In the genomic region with DNA sequence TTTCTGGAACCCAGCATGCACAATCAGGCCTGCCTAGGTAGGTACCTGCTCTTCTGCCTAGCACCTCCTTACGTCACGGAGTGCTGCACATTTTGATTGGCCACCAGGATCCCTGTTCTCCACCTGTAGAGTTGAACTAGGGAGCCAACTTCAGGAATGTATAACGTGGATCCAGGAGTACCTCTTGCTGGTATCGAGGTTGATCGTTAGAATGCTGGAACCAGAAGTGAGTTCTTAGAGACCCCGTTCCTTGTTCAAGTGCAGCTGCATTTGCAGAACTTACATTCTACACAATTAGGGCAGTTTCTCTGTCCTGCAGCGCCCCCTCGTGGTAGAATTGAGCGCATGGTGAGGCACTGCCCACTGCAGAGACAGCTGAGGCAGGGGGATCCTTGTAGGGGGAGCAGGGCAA, we compare ENCODE assay signal across 9 mouse cellular contexts. TPM values are rescaled to one million over a fixed set of nuclear protein-coding genes. Genes with fewer than 3 reads are reported as not detected.
DNase-seq lines count a peak whose midpoint lies in the region; ATAC-seq and TF ChIP-seq lines count a peak whose summit lies in the region.
"Had no signal": no experiment of that assay in that cellular context is flagged by ENCODE, and none has a peak within 500 bp of the region (broad histone marks: within the 10 kb centered on the region; RNA-seq: fewer than 3 reads in every experiment).

No protein-coding gene starts in this region.

- H3K36me3 ChIP-seq in intestine, postnatal 0 days (ENCODE audit: control insufficient read depth, insufficient read depth): no peaks in the 10 kb centered on the region
- no peaks in the 10 kb centered on the region for H3K36me3 ChIP-seq in liver, embryonic 13.5 days
- H3K36me3 ChIP-seq in stomach, embryonic 15.5 days: no peaks in the 10 kb centered on the region
- H3K36me3 ChIP-seq: embryonic facial prominence, embryonic 12.5 days had no signal

- peak overlapping the region; percentile 49 for H3K4me2 ChIP-seq in intestine, postnatal 0 days (replicated peaks; ENCODE audit: low read depth)
- no peak overlapping the region for H3K4me2 ChIP-seq in liver, embryonic 13.5 days
- no peak overlapping the region for H3K4me2 ChIP-seq in stomach, embryonic 15.5 days
- H3K4me2 ChIP-seq: embryonic facial prominence, embryonic 12.5 days had no signal

- peak; percentile 72; the same call in 1 of the 2 replicates for ATAC-seq in frontal cortex, adult (ENCODE audit: low TSS enrichment)
- peak; percentile 79 for ATAC-seq in intestine, postnatal 0 days
- no peak; the same call in 1 of the 2 replicates for ATAC-seq in liver, embryonic 13.5 days (ENCODE audit: low read depth)
- peak; percentile 51 for ATAC-seq in stomach, embryonic 15.5 days (ENCODE audit: insufficient read depth, low FRiP score, low read depth)

- no peak overlapping the region for H3K9ac ChIP-seq in intestine, postnatal 0 days (ENCODE audit: low read depth, low read length)
- H3K9ac ChIP-seq in liver, embryonic 13.5 days: no peak overlapping the region
- no peak overlapping the region for H3K9ac ChIP-seq in stomach, embryonic 15.5 days
- H3K9ac ChIP-seq: embryonic facial prominence, embryonic 12.5 days had no signal

- H3K9me3 ChIP-seq in intestine, postnatal 0 days (ENCODE audit: control insufficient read depth): no peaks in the 10 kb centered on the region
- no peaks in the 10 kb centered on the region for H3K9me3 ChIP-seq in liver, embryonic 13.5 days (replicated peaks)
- no peaks in the 10 kb centered on the region for H3K9me3 ChIP-seq in stomach, embryonic 15.5 days
- H3K9me3 ChIP-seq: embryonic facial prominence, embryonic 12.5 days had no signal

- H3K27me3 ChIP-seq in cerebellum, adult 2 months (ENCODE audit: control insufficient read depth, insufficient read depth, low read length): no peaks in the 10 kb centered on the region
- no peaks in the 10 kb centered on the region for H3K27me3 ChIP-seq in intestine, postnatal 0 days (replicated peaks; ENCODE audit: control insufficient read depth, insufficient read depth, low read length)
- peaks cover 3% of the 10 kb centered on the region; the same call in 1 of the 2 replicates for H3K27me3 ChIP-seq in liver, embryonic 13.5 days
- H3K27me3 ChIP-seq in stomach, embryonic 15.5 days (replicated peaks): no peaks in the 10 kb centered on the region
- H3K27me3 ChIP-seq: embryonic facial prominence, embryonic 12.5 days had no signal

- H3K4me1 ChIP-seq in cerebellum, adult 2 months (ENCODE audit: control insufficient read depth, insufficient read depth, low read length): no peaks in the 10 kb centered on the region
- H3K4me1 ChIP-seq in intestine, postnatal 0 days (replicated peaks; ENCODE audit: control insufficient read depth, insufficient read depth, low read length): no peaks in the 10 kb centered on the region
- H3K4me1 ChIP-seq in liver, embryonic 13.5 days (replicated peaks): peaks cover 6% of the 10 kb centered on the region; the same call in 1 of the 2 replicates
- 0 out of 2 replicates have a peak, but pooled peaks cover 2% of the 10 kb centered on the region for H3K4me1 ChIP-seq in stomach, embryonic 15.5 days
- H3K4me1 ChIP-seq: embryonic facial prominence, embryonic 12.5 days had no signal

- peak; percentile 69 to 88 for DNase-seq in left cerebral cortex, adult 18-20 months (ENCODE audit: low spot score in 2 of 2)
- DNase-seq in left cerebral cortex, adult 11 months (ENCODE audit: low spot score): no peak
- peak; percentile 70 to 83 for DNase-seq in cerebellum, adult 2 months
- peak; percentile 63 for DNase-seq in liver, embryonic 13.5 days
- peak; percentile 87 for DNase-seq in neural tube, embryonic 10.5 days (ENCODE audit: extremely low spot score, low spot score)

- TF ChIP-seq CTCF in cerebellum, adult 2 months (IDR thresholded peaks at IDR 0.05; ENCODE audit: borderline replicate concordance, insufficient read depth, low read depth, low read length): peak; percentile 78
- TF ChIP-seq CTCF in intestine, postnatal 0 days (IDR thresholded peaks at IDR 0.05; ENCODE audit: low read depth): peak; percentile 93

- no peak overlapping the region for H3K4me3 ChIP-seq in cerebellum, adult 2 months (replicated peaks; ENCODE audit: insufficient read depth, low read depth, low read length)
- no peak overlapping the region for H3K4me3 ChIP-seq in intestine, postnatal 0 days (ENCODE audit: low read depth, low read length)
- H3K4me3 ChIP-seq in liver, embryonic 13.5 days (replicated peaks): no peak overlapping the region
- no peak overlapping the region for H3K4me3 ChIP-seq in stomach, embryonic 15.5 days (replicated peaks)
- H3K4me3 ChIP-seq: embryonic facial prominence, embryonic 12.5 days had no signal

- no peak for TF ChIP-seq POLR2A in cerebellum, adult 2 months (IDR thresholded peaks at IDR 0.05; ENCODE audit: borderline replicate concordance, insufficient read depth, low read length)

- 14% methylated on average over 9 of the region's 9 CpGs for WGBS in cerebellum, adult 2 months
- 19% methylated on average over 9 of the region's 9 CpGs for WGBS in intestine, postnatal 0 days
- 19% methylated on average over 9 of the region's 9 CpGs for WGBS in liver, embryonic 13.5 days (ENCODE audit: insufficient replicate concordance)
- WGBS in stomach, embryonic 15.5 days: 20% methylated on average over 9 of the region's 9 CpGs

- no peak overlapping the region for H3K27ac ChIP-seq in cerebellum, adult 2 months (ENCODE audit: insufficient read depth, low read length)
- H3K27ac ChIP-seq in intestine, postnatal 0 days (ENCODE audit: low read depth, low read length): no peak overlapping the region
- H3K27ac ChIP-seq in liver, embryonic 13.5 days: no peak overlapping the region
- H3K27ac ChIP-seq in stomach, embryonic 15.5 days: no peak overlapping the region
- H3K27ac ChIP-seq: embryonic facial prominence, embryonic 12.5 days had no signal

RNA-seq across cellular contexts. Expression of gene Ssc5d, which starts 14.5 kb away (rescaled TPM):
- total RNA-seq in left cerebral cortex, adult 18-20 months (2021): 1 to 10 TPM; 2.6 to 3.3 TPM
- 1.9 TPM in 2 replicates for polyA plus RNA-seq in cerebellum, adult 2 months (2012; rRNA removed)
- polyA plus RNA-seq in intestine, postnatal 0 days (2015; fragmentation: Nextera tagmentation; extraction: Ambion mirVana): 2.3 and 2.6 TPM in 2 replicates
- 0.03 and 0.09 TPM in 2 replicates for polyA plus RNA-seq in liver, embryonic 13.5 days (2015; fragmentation: Nextera tagmentation; extraction: Ambion mirVana)
- 2.1 and 3.5 TPM in 2 replicates for polyA plus RNA-seq in stomach, embryonic 15.5 days (2015; fragmentation: Nextera tagmentation; extraction: Ambion mirVana)

RNA-seq across cellular contexts. Expression of gene Nat14, which starts 18.2 kb away (rescaled TPM):
- 100 to 1,000 TPM; 104 TPM for total RNA-seq in left cerebral cortex, adult 18-20 months (2021)
- polyA plus RNA-seq in cerebellum, adult 2 months (2012; rRNA removed): 33.5 and 37.5 TPM in 2 replicates
- 1.5 and 1.9 TPM in 2 replicates for polyA plus RNA-seq in intestine, postnatal 0 days (2015; fragmentation: Nextera tagmentation; extraction: Ambion mirVana)
- polyA plus RNA-seq in liver, embryonic 13.5 days (2015; fragmentation: Nextera tagmentation; extraction: Ambion mirVana): 0.57 and 0.67 TPM in 2 replicates
- 4.3 and 4.5 TPM in 2 replicates for polyA plus RNA-seq in stomach, embryonic 15.5 days (2015; fragmentation: Nextera tagmentation; extraction: Ambion mirVana)

RNA-seq across cellular contexts. Expression of gene Sbk2, which starts 24.1 kb away (rescaled TPM):
- under 1 TPM; 0.26 to 0.45 TPM for total RNA-seq in left cerebral cortex, adult 18-20 months (2021)
- polyA plus RNA-seq in cerebellum, adult 2 months (2012; rRNA removed): 0.15 and 0.38 TPM in 2 replicates
- polyA plus RNA-seq in intestine, postnatal 0 days (2015; fragmentation: Nextera tagmentation; extraction: Ambion mirVana): 0.47 and 0.76 TPM in 2 replicates
- not detected in 2 replicates for polyA plus RNA-seq in liver, embryonic 13.5 days (2015; fragmentation: Nextera tagmentation; extraction: Ambion mirVana)
- polyA plus RNA-seq in stomach, embryonic 15.5 days (2015; fragmentation: Nextera tagmentation; extraction: Ambion mirVana): 0.22 and 0.30 TPM in 2 replicates

RNA-seq across cellular contexts. Expression of gene Zfp628, which starts 25.1 kb away (rescaled TPM):
- total RNA-seq in left cerebral cortex, adult 18-20 months (2021): 10 to 100 TPM; 14.7 to 15.9 TPM
- 9.8 and 10.4 TPM in 2 replicates for polyA plus RNA-seq in cerebellum, adult 2 months (2012; rRNA removed)
- 2.9 TPM in 2 replicates for polyA plus RNA-seq in intestine, postnatal 0 days (2015; fragmentation: Nextera tagmentation; extraction: Ambion mirVana)
- polyA plus RNA-seq in liver, embryonic 13.5 days (2015; fragmentation: Nextera tagmentation; extraction: Ambion mirVana): 1.4 and 1.6 TPM in 2 replicates
- polyA plus RNA-seq in stomach, embryonic 15.5 days (2015; fragmentation: Nextera tagmentation; extraction: Ambion mirVana): 3.3 TPM in 2 replicates

RNA-seq across cellular contexts. Expression of gene Sbk3, which starts 30.9 kb away (rescaled TPM):
- total RNA-seq in left cerebral cortex, adult 18-20 months (2021): under 1 TPM; 0.58 to 0.91 TPM
- 2.6 TPM in 2 replicates for polyA plus RNA-seq in cerebellum, adult 2 months (2012; rRNA removed)
- polyA plus RNA-seq in intestine, postnatal 0 days (2015; fragmentation: Nextera tagmentation; extraction: Ambion mirVana): not detected in 2 replicates
- not detected in 2 replicates for polyA plus RNA-seq in liver, embryonic 13.5 days (2015; fragmentation: Nextera tagmentation; extraction: Ambion mirVana)
- not detected in 2 replicates for polyA plus RNA-seq in stomach, embryonic 15.5 days (2015; fragmentation: Nextera tagmentation; extraction: Ambion mirVana)
